Mouse (Mus musculus) thymus, adult 2 months (tissue): Measurements from ENCODE around the gene Fam193b. TPM values are rescaled to one million over a fixed set of nuclear protein-coding genes. Genes with fewer than 3 reads are reported as not detected.

Source experiments
- DNase-seq: peaks from one replicate; pipeline ENCODE4 v3.0.0; 2021
- H3K27ac ChIP-seq: fragments of 200-500 bp; 2 replicates; pipeline ENCODE4 v1.5.1; 2012; ENCODE audit warnings: low read length, control low read depth; ENCODE audit not compliant: control insufficient read depth, insufficient read depth
- H3K27me3 ChIP-seq: fragments of 200-500 bp; 2 replicates; pipeline ENCODE4 v1.6.1; 2012; ENCODE audit warnings: mild to moderate bottlenecking, low read length, moderate library complexity, mixed read lengths; ENCODE audit not compliant: control insufficient read depth, insufficient read depth
- H3K36me3 ChIP-seq: fragments of 200-500 bp; 2 replicates; pipeline ENCODE4 v1.6.1; 2012; ENCODE audit warnings: mild to moderate bottlenecking, low read length, moderate library complexity; ENCODE audit not compliant: control insufficient read depth, insufficient read depth
- H3K4me1 ChIP-seq: fragments of 200-500 bp; replicated peaks from 2 replicates; pipeline ENCODE4 v1.6.1; 2012; ENCODE audit warnings: low read length; ENCODE audit not compliant: control insufficient read depth, insufficient read depth
- H3K4me3 ChIP-seq: fragments of 200-500 bp; 2 replicates; pipeline ENCODE4 v1.5.1; 2012; ENCODE audit warnings: mild to moderate bottlenecking, low read length, control low read depth, moderate library complexity; ENCODE audit not compliant: control insufficient read depth, insufficient read depth
- CTCF ChIP-seq: fragments of 200-500 bp; IDR thresholded peaks from 2 replicates; pipeline ENCODE4 v1.5.1; 2012; ENCODE audit warnings: mild to moderate bottlenecking, control low read depth, low read length, moderate library complexity, borderline replicate concordance; ENCODE audit not compliant: control insufficient read depth, poor library complexity, insufficient read depth; ENCODE audit errors: extremely low read depth
- POLR2A ChIP-seq: fragments of 200-500 bp; IDR thresholded peaks from 2 replicates; pipeline ENCODE4 v1.6.1; 2012; ENCODE audit warnings: mild to moderate bottlenecking, low read length, control low read depth, moderate library complexity; ENCODE audit not compliant: control insufficient read depth, poor library complexity, insufficient read depth; ENCODE audit errors: extremely low read depth
- WGBS: fragments of 180-500 bp; shearing (Covaris S2); methylation state at CpG from one replicate; pipeline ENCODE4 v1.1.7; 2018; 5-methylcytosine and 5-hydroxymethylcytosine counted together
- polyA plus RNA-seq: library from polyadenylated mRNA; depleted of rRNA; stranded (reverse); fragments of >200 nt; gene quantifications from 2 replicates; pipeline ENCODE4 v1.2.3, GENCODE M21; 2012

The Fam193b gene
- polyA plus RNA-seq, 1 experiment, result 409 TPM

GRCm38 (mm10) chr13:55527212-55527611 lies 43.7 kb downstream of the Fam193b start:
- peaks cover 15% of the 10 kb centered on the region for H3K36me3 ChIP-seq
- 94% methylated on average over 16 of the region's 16 CpGs for WGBS
- no peak overlapping the region for H3K27ac ChIP-seq
- peaks cover 6% of the 10 kb centered on the region; the same call in 1 of the 2 replicates for H3K4me1 ChIP-seq
- no peaks in the 10 kb centered on the region for H3K27me3 ChIP-seq
- DNase-seq, result no peak
- TF ChIP-seq POLR2A (no peak), CTCF (no peak)
- no peak overlapping the region for H3K4me3 ChIP-seq

- Histone ChIP-seq H3K4me3 (no peak overlapping the region), H3K27ac (no peak overlapping the region), H3K27me3 (no peaks in the 10 kb centered on the region), H3K36me3 (peaks cover 10% of the 10 kb centered on the region), H3K4me1 (peaks cover 6% of the 10 kb centered on the region; the same call in 1 of the 2 replicates)
- 71% methylated on average over 16 of the region's 16 CpGs for WGBS
- DNase-seq, result no peak
- no peak for TF ChIP-seq CTCF
- TF ChIP-seq POLR2A, result no peak
Measured at GRCm38 (mm10) chr13:55525733-55526553, 45.0 kb downstream of the Fam193b start.

- 97% methylated on average over 23 of the region's 23 CpGs for WGBS
- H3K4me3 ChIP-seq, result no peak overlapping the region
Measured at GRCm38 (mm10) chr13:55523951-55524600, 46.8 kb downstream of the Fam193b start.

GRCm38 (mm10) chr13:55523278-55523677 lies 47.6 kb downstream of the Fam193b start:
- Histone ChIP-seq H3K27me3 (no peaks in the 10 kb centered on the region), H3K4me3 (no peak overlapping the region), H3K27ac (no peak overlapping the region), H3K4me1 (0 out of 2 replicates have a peak, but pooled peaks cover 2% of the 10 kb centered on the region), H3K36me3 (no peaks in the 10 kb centered on the region)
- WGBS, result 93% methylated on average over 17 of the region's 17 CpGs
- TF ChIP-seq POLR2A, result no peak
- no peak for TF ChIP-seq CTCF
- no peak for DNase-seq

More at GRCm38 (mm10) chr13:55523951-55524600, 46.8 kb downstream of the Fam193b start:
- no peak for TF ChIP-seq POLR2A
- TF ChIP-seq CTCF, result no peak
- Histone ChIP-seq H3K27me3 (no peaks in the 10 kb centered on the region), H3K27ac (no peak overlapping the region), H3K36me3 (no peaks in the 10 kb centered on the region), H3K4me1 (peaks cover 6% of the 10 kb centered on the region; the same call in 1 of the 2 replicates)
- no peak for DNase-seq

GRCm38 (mm10) chr13:55522730-55523129 lies 48.2 kb downstream of the Fam193b start:
- no peak overlapping the region for H3K27ac ChIP-seq
- WGBS, result 82% methylated on average over 8 of the region's 8 CpGs
- no peaks in the 10 kb centered on the region for H3K27me3 ChIP-seq
- TF ChIP-seq POLR2A, result no peak
- no peak for TF ChIP-seq CTCF
- no peaks in the 10 kb centered on the region for H3K4me1 ChIP-seq
- no peak for DNase-seq
- no peaks in the 10 kb centered on the region for H3K36me3 ChIP-seq
- H3K4me3 ChIP-seq, result no peak overlapping the region

GRCm38 (mm10) chr13:55519606-55520005 lies 51.3 kb downstream of the Fam193b start:
- DNase-seq, result no peak
- 31% methylated on average over 4 of the region's 4 CpGs for WGBS
- Histone ChIP-seq H3K27ac (no peak overlapping the region), H3K4me3 (no peak overlapping the region), H3K27me3 (no peaks in the 10 kb centered on the region), H3K4me1 (no peaks in the 10 kb centered on the region), H3K36me3 (no peaks in the 10 kb centered on the region)
- no peak for TF ChIP-seq POLR2A
- TF ChIP-seq CTCF, result no peak
